Mouse (Mus musculus) spleen, adult 18-20 months (tissue): ENCODE results near the gene Vdr.

Experiments used
- DNase-seq, 2 experiments: peaks; one replicate each; pipeline ENCODE4 v3.0.0; 2022; ENCODE audit warnings: mixed read lengths in 2 of 2

The Vdr gene

DNA sequence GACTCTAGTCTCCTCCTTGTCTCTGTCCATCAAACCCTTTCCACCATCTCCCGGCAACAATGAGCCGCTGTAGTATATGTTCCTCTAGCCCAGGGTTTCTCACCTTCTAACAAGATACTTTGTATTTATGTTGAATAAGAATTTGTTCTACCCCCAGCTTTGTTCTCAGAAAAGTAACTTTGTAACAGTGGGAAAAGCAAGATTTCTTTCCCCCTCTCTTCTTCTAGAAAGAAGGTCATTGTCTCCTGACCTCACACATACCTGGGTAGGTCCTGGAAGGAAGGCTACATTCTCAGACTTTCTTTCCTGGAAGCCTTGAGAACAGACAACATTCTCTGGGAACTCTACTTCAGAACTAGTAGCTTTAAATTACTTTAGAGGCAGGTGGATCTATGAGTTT lies at the start of gene Vdr:
Vdr (minus strand) TSS at position 101 of the 400 bp plus-strand sequence.
- DNase-seq = no peak

DNA sequence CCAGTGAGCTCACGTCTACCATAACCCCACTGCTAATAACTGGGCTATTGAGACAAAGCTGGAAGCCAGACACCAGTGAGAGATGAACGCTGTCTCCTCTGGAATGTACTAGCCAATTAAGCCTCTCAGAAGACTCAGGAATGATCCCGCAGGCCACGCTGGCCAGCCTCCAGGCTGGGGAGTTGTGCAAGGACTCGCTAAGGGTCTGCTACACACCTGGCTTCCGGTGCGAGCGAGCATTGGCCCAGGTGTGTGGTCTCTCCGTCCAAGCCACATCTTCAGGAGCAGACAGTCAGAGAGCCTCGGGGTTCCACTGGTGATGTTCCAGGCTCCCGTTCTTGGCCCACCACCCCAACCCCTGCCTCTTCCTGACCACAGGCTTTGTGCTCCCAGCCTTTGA lies 46.0 kb upstream of the Vdr start:
- no peak for DNase-seq

DNA sequence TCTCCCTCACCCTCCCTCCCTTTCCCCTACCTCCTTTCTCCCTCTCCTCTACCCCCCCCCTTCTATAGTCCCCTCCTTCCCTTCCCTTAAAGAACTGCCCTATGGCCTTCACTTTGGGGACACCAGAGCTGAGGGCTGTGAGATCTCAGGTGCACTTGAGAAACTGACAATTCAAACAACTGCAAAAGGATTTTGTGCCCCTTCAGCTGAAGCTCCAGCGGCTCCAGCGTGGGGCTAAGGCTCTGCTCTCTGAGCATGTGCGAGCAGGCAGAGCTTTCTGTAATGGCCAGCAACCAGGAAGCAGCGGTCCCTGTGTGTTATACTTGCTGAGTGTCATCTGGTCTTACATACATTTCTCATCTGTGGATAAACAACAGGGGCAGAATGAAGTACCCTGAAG lies 45.3 kb upstream of the Vdr start:
- DNase-seq = no peak

DNA sequence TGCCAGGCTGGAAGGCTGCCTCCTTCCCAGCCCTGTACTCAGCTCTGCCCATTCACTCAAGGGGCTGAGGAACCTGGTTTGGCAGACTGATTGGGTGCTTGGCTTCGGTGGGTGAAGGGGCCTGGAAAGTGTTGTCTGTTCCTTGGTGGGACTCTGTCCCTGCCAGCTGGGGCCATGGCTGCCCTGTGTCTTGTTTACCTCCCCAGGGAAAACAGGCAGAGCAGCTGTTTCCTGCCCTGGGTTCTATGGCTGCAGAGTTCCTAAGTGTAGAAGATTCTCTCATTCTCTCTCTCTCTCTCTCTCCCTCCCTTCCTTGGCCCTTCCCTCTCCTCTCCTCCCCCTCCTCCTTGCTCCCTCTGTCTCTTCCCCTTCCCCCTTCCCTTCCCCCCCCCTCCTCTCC lies 44.9 kb upstream of the Vdr start:
- no peak for DNase-seq

DNA sequence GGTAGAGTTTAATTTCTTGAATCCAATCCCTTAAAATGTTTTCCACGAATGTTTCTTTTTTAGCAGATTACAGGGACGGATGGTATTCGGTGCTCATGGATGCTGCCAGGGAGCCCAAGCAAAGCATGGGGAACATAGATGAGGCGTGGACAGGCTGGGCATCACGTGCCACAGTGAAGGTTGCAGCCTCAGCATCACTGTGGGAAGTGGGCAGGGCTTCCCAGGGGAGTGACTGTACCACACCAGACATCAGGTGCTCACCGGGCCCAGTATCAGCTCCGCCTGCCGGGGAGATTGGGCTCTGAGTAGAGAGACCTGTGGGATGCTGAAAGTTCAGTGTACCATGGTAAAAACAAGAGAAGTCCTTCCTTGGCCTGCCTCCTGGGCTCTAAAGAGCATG lies 44.2 kb upstream of the Vdr start:
- no peak for DNase-seq

DNA sequence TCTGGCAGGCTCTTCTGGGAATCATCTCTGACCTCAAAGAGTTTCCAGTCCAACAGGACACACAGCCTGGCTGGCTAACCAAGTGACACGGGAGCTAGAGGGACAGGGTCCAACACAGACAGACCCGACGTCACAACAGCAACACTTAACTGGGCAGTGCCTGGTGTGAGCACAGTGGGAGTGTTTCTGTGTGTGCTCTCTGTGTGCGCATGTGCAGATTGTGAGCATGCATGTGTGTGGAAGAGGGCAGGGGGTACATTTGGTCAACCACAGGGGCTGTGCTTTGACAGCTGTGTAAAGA lies 42.4 kb upstream of the Vdr start:
- DNase-seq = no peak

DNA sequence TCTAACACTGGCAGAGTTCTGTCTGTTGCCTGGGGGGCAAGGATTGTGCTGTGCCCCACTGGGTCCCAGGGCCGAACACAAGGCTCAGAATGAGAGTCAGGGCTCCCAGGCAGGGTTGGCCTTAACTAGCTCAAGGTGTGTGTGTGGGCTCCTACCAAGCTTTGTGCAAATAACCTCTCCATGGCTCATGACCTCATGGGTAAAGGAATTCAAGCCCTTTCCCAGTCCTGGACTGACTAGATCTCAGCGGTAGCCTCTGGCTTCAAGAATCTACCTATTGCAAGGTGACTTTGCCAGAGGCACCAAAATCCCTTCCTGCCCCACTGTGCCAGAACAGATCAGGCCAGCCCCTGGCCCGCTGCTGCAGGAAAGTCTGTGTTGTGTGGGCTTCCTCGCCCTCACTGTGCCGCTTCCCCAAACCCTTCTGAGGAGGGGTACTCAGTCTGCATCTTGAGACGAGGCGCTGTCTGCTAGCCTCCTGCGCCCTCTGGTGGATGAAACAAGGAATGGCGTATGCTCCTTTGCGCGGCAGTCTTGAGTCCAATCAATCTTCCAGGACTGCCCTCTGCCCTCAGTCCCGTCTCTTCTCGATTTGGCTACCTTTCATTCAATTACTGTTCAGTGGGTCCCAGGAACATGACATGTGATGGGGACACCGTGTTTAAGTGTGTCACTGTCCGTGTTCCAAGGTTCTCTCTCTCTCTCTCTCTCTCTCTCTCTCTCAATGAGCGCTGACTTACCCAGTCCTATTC lies 41.9 kb upstream of the Vdr start:
- DNase-seq = peak in 1 of 2 experiments; percentile 55

DNA sequence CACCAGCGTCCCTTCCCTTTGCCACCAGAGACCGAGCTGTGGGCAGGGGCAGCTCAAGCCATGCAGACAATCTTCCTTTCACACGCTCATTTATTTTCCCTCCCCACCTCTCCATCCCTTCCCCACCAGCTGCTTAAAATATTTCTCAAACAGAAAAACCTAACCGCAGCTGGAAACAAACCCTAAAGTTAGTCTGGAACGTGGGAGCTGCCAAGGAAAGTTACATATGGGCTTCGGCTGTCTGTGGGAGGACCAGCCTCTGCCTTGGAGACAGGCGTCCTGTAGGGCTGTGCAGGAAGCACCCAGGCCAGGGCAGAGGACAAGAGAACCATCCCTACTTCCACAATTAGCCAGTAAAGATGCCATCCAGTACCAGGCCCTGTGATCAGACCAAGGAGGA lies 39.8 kb upstream of the Vdr start:
- no peak for DNase-seq

DNA sequence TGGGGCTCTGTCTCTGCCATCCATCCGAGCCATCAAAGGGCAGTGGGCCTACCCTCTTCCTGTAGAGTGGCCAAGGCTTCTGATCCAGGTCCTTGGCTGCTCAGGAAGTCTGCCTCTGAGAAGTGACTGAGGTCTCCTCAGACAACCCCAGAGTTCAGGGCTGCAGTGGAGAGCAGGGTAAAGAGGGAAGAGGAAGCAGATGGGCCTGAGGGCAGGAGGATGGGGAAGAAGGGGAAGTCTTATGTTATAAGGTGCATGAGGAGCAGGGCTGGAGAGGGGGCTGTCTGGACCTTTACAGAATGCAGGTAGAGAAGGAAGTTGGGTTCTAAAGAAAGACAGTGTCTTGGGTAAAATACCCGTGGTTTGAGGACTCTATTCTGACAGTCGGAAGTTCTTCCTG lies 39.3 kb upstream of the Vdr start:
- no peak for DNase-seq

DNA sequence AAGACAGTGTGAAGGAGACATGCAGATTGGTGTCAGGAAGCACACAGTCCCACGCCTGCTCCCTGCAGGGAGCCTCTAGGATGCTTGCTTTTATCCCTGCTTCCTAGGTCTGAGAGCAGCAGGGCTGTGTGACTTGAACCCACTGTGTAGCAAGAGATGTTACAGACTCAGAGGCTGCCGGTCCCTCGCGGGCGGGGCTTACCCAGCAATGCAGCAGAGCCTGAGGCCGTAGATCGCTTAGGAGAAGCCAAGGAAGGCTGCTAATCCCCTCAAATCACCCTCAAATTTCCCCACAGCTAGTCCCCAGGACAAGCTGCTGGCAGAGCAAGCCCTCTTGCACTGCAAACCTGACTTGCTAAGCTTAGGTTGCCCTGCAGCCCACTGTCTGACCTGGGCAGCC lies 38.3 kb upstream of the Vdr start:
- no peak for DNase-seq

DNA sequence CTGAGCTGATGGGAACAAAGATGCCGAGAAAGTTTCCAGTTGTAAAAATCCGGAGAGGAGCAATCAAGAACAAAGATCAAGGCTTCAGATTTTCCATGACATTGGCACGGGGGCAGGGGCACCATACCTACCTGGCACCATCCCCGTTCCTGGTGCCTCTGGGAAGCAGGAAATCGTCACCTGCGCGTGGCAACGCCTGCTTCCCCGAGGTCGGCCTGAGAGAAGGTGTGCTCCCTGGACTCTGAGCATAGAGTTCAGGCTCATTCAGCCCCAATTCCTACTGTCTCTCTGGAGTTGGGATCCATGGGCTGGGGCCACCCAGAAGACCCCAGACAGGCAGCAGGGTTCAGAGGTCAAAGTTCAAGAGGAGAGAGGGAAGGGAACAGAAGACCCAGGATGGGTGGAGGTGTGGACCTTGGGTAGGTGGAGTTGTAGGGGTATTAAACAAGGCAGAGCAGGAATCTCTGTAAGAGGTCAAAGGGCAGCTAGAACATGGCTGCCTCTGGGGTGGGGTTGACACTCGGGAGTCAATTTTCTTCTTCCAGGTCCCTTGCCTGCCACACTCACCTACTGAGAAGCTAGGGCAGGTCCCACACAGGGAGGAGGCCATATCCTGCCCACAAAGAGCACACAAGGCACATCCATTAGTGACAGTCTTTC lies 35.4 kb upstream of the Vdr start:
- DNase-seq = no peak

DNA sequence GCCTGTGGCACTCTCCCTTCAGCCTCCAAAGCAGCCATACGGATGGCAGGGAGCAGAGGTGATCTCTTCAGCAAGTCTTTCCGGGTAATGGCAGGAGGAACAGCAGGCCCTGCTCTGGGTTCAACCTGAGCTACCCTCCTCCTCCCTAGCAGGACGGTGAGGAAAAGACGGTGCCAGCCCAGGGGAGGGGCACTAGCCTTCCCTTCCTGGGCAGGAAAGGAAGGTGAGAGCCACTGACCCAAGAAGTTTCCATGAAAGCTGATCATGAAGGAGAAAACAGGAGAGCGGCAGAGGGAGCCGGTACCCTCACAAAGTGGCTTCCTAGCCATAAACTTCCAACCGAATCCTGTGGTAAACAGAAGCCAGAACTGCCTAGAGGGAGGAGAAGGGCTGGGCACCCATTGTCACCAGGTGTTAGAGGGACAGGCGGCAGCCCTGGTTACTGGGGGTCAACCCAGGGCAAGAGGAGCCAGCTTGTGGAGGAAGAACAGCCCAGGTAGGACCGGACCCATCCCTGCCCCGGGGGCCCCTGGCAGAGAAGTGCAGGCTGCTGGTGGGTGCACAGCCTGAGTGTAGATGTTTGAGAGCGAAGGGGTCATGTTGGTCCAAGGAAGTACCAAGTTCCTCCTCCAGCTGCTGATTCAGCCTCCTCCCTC lies 34.6 kb upstream of the Vdr start:
- no peak for DNase-seq

DNA sequence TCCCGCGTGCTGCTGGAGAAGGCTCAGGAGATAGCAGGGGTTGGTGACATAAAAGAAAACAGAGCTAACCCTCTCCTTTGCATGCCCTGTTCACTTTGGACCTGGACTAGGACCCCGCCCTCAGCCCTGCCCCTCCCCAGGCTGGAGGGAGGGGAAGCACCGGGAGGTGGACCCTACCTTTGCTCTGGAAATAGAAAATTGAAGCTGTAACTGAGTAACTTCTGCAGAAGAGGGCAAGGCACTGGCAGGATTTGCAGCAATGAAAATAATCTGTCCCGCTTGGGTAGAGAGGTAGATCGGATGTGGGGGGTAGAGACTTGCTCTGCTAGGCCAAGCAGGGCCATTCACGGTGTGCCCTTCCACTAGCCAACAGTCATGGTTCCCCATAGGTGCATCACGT lies 32.9 kb upstream of the Vdr start:
- no peak for DNase-seq

DNA sequence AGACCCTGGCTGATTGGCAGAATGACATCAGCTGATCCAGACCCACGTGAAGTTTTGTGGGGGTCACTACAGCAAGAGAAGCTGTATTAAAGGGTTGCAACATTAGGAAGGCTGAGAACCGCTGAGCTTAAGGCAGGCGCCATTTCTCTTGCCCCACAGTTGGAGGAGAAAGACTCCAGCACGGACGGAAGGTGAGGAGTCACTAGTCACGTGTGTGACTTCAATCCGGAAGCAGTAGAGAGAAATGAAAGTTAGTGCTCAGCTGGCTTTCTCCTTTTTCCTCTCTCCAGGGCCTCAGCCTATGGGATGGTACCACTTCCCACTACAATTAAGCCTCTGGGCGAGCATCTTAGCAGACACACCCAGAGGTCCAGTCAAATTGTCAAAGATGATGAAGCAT lies 32.1 kb upstream of the Vdr start:
- DNase-seq = no peak

DNA sequence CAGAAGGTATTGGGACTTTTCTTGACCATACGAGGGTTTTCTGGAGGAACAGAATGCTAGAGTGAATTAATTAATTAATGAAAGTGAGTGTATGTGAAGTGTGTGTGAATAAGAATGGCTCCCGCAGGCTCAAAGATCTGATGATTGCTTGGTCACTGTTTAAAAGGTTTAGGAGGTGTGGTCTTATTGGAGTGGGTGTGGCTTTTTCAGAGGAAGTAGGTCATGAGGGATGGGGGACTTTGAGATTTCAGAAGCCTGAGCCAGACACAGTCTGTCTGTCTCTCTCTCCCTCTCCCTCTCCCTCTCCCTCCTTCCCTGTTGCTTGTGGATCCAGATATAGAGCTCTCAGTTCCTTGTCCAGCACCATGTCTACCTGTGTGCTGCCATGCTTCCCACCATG lies 30.9 kb upstream of the Vdr start:
- DNase-seq = no peak

DNA sequence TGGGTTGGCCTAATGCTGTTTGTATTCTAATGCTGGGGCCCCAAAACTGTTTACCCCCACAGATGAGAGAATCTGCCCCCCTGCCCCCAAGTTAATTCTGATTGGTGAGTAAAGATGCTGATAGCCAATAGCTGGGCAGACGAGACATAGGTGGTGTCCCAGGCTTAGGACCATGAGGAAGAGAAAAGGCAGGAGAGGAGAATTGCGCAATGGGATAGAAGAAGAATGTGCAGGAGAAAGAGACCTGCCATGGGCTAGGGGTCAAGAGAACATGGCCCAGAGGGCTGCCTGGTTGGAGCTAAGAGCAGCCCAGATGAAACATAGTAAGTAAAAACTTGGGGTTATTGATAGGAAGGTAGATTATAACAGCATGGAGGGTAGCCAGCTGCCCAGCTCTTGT lies 29.7 kb upstream of the Vdr start:
- DNase-seq = no peak

DNA sequence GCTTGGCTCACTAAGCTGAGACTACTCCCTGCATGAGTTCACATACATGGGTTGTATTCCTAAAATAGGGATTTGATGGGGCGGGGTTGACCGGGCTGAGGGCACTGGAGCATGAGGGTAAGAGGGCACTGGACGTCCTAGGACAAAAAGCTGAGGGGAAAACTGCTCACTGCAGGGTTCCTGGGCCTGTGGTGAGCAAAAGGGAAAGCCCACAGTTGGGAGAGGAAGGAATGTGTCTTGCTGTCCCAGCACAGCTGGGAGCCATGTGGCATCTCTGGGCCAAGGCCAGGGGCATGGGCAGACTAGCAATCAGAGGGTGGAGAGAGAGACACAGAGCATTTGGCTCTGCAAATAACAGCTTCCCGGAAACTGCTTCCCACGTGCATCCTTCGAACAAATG lies 28.1 kb upstream of the Vdr start:
- no peak for DNase-seq

DNA sequence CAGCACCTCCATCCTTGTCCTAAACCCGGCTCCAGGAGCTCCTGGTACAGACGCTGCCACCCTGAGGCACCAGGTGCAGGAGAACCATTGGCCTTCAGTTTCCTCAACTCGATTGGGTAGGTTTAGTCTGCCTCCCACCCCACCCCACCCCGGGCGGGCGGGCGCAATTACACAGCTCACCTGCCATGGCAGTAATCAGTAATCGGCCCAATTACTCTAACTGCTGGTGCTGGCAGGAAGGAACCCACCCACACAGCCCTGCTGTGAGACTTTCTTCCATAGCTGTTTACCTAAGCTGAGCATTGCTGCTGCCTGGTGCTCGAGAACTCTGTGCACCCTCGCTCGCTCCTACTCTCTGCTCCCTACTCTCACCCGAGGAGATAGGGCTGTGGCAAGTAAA lies 22.0 kb upstream of the Vdr start:
- DNase-seq = no peak

DNA sequence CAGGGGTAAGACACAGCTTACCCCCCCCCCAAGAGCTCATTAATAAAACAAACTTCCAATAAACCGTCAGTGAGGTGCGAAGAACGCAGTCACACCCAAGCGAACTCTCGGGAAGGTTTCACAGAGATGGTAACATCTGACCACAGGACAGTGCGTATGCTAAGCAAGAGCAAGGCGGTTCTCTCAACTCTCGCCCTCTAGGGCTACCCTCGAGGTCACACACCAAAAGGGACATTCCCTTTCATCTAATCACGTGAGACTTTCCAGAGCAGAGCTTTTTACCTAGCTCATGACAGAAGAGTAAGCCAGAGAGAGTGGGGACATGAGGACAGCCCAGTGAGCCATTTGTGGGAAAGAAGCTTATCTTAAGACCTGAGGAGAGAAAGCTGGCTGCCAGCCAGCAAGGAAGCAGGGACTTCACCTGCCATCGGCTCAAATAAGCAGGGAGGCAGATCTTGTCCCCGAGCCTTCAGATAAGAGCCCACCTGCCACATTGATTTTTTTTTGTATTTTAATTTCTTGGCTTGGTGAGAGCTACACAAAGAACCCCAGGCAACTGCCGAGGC lies 18.9 kb upstream of the Vdr start:
- no peak for DNase-seq

DNA sequence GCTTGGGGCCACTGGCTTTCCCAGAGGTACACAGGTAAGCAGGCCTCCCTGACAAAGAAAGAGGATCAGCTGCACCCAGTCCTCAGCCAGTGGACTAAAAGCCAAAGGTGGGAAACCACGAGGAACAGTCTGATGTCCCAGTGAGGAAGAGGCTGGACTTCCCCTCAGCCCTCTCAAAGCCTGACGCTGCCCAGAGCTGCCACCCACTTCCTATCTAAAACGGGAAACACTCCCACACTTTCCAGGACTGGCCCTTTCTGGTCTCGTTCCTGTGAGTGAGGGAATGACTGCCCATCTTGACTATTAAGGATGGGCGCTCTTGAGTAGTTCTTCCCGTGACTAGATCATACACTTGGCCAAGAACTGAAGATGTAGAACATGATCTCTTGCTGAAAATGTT lies 17.4 kb upstream of the Vdr start:
- no peak for DNase-seq

DNA sequence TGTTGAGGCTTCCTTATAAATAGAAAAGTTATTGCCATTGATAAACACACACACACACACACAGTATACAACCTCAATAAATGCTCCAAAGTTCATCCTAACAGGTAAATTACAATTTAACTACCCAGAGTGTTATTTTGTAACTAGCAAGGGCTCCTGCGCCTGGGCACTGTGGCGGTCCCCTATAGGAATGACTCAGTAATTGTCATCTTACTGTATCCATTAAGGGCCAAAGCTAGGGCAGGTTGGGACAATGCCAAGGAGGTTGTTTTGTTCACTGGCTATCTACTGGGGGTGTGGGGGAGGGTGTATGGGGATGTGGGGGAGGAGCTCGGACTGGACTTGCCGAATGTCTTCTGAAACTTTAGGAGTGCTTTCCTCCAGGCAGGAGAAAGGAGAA lies 16.6 kb upstream of the Vdr start:
- DNase-seq = no peak

DNA sequence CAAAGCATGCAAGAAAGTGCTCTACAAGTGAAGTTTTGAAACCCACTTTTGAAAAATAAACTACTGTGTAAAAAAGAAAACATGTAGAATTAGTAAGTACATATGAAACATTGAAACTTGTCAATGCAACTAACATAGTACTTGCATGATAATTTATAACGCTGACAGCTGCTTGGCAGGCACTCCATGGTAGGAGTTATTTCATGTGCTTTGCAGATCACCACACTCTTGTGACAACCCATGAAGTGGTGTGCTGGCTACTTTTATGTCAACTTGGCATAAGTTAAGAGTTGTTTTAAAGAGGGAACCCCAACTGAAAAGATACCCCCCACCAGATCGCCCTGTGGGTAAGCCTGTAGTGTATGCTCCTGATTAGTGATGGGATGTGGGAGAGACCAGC lies 12.0 kb upstream of the Vdr start:
- DNase-seq = no peak

DNA sequence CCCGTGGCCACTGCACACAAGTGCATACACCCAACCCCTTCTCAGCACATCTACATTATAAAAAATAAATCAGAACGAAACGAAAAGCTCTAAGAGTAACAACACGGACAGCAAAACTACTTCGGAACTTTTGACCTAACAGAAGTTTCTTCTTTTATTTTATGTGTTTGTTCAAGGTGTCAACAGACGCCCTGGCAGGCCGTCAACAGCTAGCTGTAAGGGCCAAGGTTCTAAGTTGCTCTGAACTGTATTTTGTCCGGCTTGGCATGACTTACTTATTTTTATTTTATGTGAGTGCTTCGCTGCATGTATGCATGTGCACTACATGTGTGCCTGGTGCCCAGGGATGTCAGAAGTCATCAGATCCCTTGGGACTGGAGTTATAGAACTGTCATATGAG lies 11.4 kb upstream of the Vdr start:
- no peak for DNase-seq

DNA sequence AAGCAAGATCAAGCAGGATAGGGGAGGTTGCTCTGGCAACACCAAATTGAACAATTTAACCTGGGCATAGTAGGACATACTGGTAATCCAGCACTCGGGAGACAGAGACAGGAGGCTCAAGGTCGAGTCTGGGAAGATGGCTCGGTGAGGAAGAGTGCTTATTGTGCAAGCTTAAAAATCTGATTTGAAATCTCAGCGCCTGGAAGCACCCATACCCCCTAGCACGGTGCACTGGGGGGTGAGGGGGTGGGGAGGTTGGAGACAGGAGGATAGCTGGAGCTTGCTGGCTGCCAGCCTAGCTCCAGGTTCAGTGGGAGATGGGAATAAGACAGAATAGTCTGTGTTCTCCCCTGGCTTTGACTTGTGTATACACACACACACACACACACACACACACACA lies 9.9 kb upstream of the Vdr start:
- DNase-seq = no peak
